Mouse (Mus musculus): ENCODE data around the gene Coa4.

GRCm38 (mm10) chr7:100503076-100503475 lies 33.8 kb upstream of the Coa4 start:
- TF ChIP-seq CTCF (IDR thresholded peaks at IDR 0.05; ENCODE audit: insufficient read depth, low read depth, low read length): no peak
- no peak for TF ChIP-seq POLR2A (IDR thresholded peaks at IDR 0.05; ENCODE audit: insufficient read depth, low read depth, low read length)
